Mouse (Mus musculus) lung, postnatal 0 days (tissue): ENCODE measurements around the gene Eno3.

ENCODE experiments used
- CTCF ChIP-seq: IDR thresholded peaks from 2 replicates; pipeline ENCODE4 v1.5.1; 2016; ENCODE audit warnings: antibody characterized with exemption, mild to moderate bottlenecking
- EP300 ChIP-seq: IDR thresholded peaks from 2 replicates; pipeline ENCODE4 v1.6.1; 2016; ENCODE audit warnings: antibody characterized with exemption, mild to moderate bottlenecking, control low read depth

DNA sequence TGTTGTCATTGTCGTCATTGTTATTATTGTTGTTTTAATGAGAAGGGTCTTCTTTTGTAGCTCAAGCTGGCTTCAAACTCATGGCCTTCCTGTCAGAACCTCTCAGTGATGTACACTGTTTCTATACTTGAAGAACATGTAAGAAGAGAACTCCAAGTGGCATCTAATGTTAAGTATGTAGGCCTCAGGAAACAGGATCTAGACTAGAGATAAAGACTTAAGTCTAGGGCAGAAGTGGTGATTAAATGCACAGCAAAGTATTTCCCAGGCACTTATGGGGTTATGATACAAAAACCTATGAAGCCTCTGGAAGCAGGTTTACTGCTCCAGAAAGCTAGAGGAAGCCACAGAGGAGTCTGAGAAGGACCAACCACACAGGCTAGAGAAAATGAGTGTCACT is 18.7 kb upstream of the Eno3 start:
- no peak for TF ChIP-seq CTCF
- TF ChIP-seq EP300, result no peak
